Mouse (Mus musculus) heart, adult 2 months (tissue): ENCODE data around the gene Itfg1.

Experiments
- CTCF ChIP-seq: fragments of 200-600 bp; IDR thresholded peaks from 2 replicates; pipeline ENCODE4 v1.8.1; 2022; ENCODE audit warnings: antibody characterized with exemption, mild to moderate bottlenecking, moderate library complexity
- POLR2A ChIP-seq: fragments of 200-500 bp; IDR thresholded peaks from 2 replicates; pipeline ENCODE4 v1.6.1; 2011; ENCODE audit warnings: mild to moderate bottlenecking, low read depth, low read length, control low read depth; ENCODE audit not compliant: insufficient read depth

DNA sequence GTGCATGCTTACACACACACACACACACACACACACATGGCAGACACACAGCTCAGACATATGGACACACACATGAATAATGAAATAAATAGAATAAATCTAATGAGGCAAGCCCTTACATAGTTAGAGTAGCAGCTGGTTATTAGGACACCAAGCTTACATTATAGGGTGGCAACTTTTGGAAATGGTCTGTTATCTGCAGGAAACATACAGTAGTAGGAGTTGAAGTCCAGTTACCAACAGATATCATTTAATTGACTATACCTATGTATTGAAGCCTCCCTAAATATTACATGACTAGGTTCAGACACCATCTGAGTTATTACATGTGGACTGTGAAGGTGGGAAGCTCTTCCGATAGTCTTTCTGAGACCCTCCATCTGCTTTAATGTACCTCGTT, 95.7 kb downstream of the Itfg1 start:
- no peak for TF ChIP-seq CTCF
- no peak for TF ChIP-seq POLR2A
